Mouse (Mus musculus) spleen, postnatal 36 days (tissue): ENCODE data around the gene Auh.
A peak's percentile ranks its signal among the peaks of the same experiment; 100 is the strongest.

Source experiments
- DNase-seq, 2 experiments: peaks; one replicate each; pipeline ENCODE4 v3.0.0; 2022; ENCODE audit warnings: low spot score in 2 of 2, mixed read lengths in 1 of 2

Auh gene

DNA sequence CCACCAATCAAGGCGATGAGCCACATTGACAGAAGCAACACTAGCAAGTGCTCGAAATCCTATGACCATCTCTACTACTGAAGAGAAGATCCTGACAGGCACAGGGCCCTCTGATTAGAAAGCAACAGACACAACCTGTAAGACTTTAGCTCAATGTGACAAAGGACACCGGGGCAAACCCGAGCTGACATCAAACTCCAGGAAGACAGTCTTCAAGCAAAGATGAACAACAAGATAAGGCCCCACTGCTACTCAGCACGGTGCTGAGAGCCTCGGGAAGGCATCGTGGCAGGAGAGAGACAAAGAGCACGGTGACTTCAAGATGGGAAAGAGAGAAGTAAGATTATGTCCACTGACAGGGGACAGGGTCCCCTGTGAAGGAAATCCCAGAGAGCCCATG, 7.5 kb downstream of the Auh start:
- DNase-seq: no peak

DNA sequence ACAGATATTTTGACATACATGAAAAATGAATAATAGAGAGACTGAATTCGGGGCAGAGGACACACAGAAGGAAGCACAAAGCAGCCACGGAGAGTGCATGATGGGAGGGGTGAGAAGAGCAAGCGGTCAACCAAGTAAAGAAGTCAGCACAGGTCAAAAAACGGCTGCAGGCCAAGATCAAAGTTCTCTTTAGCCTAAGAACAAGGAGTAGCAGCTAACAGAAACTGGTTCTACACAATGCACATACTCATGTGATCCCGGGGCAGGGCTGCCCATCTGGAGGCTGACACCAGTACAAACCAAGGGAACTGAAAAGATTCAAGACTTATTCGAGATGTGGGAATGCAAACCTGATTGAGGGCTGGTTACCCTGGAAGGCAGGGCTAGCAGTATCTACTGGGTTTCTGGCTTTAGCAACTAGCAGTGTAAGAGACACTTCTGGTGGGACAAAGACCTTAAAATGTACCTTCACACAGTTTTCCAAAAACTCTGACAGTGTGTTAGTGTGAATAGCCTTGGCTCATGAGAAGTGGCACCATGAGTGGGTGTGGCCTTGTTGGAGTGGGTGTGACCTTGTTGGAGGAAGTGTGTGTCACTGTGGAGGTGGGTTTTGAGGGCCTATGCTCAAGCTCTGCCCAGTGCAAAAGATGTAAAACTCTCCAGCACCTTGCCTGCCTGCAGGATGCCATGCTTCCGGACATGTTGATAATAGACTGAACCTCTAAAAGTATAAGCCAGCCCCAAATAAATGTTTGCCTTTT, 8.2 kb downstream of the Auh start:
- DNase-seq: no peak

DNA sequence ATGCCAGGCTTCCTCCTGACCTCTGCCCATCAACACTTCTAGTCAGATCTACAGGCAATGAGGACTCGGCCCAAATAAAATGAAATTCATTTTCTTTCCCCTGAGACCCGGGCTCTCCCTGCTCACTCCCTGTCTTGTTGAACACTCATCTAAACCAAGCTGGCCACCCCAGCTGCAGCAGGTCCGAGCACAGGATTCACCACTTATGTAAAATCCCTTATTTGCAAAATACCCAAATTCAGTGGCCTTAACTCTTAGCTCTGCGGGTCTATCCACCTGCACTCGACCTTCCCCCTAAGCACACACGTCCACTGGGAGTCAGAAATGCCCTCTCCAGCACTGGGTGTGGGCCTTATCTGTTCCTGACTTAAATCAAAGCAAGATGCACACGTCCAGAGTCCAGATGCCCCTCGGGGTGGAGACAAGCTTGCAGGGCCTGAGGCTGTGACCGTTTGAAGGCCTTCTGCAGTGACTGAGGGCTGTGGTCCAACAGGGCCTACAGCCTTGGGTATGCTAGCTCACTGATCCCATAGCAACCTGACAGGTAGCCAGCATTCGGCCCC, 9.6 kb downstream of the Auh start:
- DNase-seq: no peak

DNA sequence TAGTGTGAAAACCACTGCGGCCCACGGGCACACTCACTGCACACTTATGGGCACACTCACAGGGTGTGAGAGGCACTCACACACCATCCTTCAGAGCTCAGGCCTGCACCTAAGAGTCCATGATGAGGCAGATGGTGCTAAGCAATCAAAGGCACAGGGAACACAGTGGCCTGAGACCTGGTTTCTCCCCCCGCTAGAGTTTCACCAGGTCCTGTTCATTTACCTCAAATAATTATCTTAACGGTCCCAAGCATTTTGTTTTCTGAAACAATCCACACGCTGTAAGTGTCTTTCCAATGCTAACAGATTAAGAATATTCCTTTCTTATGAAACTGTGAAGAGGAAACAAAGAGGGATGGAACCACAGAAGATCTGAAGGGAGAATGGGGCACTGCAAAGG, 11.1 kb downstream of the Auh start:
- no peak for DNase-seq

DNA sequence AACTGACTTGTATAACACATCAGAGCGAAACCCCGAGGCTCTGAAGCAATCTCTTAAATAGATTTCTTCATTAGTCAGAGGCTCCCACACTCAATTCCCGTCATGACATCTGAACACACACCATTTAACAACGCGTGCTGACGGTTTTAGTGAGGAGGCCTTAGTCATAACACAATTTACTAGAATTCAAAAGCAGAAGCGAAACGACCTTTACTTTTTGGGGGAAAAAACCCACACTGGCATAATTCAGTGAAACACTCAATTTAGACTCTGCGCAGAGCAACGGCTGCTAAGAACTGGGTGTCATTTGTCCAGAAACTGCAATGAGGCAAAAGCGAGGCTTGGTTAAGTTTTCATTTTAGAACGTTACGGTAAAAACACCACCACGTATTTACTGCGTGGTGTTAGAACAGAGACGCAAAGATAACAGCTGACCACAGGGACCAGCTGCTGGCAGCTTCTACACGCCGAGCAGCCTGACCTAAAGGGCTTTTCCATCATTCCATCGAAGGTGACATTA, 14.8 kb downstream of the Auh start:
- peak; percentile 24 to 36 for DNase-seq

DNA sequence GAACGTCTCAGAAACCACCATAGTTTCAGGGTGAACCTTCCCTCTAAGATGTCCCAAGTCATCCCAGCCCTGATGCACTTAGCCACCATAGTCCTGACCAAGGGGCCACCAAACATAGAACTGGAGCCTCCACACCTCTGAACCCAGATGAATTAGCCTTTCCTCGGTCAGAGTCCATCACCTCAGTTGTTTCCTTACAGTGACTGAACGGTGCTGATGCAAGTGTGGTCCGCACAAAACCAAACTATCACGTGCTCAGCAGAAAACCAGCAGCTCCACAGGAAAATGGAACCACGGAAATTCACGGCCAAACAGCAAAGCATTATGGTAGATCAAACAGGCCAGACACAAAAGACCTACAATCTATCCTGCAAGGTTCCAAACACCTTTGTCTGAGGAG, 15.6 kb downstream of the Auh start:
- DNase-seq: no peak

DNA sequence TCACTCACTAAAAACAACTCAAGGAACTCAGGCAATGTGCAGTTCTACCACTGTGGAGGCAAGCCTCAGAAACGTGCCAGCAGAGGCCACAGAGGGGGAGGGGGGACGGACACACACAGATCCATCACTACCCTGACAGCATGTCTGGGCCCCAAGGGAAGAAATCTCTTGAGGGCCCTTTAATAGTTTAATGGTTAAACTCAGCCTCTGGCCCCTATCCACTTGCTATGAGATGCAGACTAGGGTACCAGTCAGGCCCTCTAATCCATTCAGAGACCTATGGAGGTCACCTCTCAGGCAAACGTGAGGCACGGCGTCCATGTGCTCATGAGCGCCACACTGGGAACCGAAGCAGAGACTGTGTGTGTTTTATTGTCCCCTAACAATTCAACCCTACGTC, 17.0 kb downstream of the Auh start:
- DNase-seq: no peak

DNA sequence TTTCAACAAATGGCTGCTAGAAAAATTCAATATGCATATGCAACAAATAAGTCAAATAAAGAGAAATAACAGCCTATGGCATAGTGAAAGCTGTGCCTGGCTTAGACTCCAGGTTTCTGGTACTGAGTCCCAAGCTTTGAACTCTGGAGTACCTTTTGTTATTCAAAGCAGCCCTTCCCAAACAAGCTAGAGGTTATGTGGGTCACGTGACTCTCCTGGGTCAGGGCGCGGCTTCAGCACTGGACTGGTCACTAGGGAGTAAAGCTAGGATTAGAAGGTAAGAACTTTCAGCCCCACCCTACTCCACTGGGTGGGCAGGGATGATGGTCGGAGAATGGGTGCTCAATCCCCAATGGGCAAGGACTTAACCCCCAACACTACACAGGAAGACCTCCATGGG, 18.2 kb downstream of the Auh start:
- DNase-seq: no peak

DNA sequence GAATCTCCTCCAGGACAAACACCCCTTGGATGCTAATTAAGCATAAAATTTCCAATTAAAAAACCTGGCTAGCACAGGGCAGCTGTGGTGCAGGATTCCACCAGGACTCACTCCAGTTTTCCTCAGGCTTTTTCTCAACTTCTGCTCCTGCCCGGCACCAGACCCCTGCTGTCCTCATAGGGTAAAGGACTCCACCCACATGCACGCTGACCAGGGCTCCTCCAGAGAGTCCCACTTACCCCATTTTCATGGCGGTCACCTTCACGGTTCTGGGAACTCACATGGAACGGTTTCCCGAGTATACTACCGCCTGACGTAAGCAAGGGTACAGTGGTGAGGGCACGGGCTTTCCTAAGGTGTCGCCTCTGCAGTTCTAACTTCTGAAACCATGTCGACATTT, 23.2 kb downstream of the Auh start:
- no peak for DNase-seq

DNA sequence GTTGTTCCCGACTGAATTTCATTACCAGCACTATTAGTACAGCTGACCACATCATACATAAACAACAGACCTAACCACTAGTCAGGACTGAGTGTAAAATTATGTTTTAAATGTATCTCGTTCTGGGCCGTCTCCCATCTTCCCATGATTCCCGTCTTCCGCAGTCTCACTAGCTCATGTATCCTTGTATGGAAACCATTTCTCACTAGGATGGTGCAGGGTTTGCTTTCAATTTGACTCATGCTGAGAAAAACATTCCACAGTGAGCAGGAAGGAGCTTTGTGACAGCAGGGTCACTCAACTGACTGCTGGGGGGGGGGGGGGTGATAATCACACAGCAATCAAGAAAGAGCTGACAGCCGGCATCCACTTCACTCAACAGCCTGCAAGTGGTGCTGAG, 25.3 kb downstream of the Auh start:
- no peak for DNase-seq

DNA sequence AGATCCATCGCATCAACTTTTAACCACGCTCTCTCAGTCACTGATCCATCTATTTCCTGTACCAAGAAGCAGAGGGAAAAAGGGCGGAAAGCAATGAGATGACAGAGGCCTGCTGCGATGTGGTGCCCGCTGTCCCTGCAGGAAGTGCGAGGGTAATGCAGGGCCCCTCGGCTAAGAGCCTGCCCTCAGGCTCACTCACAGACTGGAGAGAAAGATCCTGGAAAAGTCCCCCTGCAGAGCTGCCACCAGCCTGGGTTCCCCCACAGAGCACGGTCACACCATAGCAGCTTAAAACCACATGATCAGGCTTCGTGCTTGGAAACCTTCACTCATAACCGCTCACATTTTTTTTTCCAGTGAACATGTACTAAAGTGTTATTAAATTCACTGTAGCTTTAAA, 25.7 kb downstream of the Auh start:
- DNase-seq: no peak

DNA sequence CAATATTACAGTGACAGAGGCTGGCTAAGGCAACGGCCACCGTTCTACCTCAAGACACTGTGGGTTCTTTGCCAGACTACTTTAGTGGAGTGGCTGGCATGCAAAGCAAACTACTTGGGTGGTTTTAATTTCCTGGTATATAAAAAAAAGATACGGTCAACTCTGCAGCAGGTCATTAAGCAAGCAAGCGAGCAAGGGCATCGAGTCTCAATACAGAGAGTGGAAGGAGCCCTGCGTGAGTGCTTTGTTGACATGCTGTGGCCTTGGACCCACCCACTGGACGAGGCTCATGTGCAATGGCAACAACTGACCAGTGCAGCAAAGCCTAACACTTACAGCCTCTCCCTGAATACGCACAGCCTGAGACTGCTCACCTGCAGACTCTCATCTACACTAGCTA, 27.0 kb downstream of the Auh start:
- no peak for DNase-seq

DNA sequence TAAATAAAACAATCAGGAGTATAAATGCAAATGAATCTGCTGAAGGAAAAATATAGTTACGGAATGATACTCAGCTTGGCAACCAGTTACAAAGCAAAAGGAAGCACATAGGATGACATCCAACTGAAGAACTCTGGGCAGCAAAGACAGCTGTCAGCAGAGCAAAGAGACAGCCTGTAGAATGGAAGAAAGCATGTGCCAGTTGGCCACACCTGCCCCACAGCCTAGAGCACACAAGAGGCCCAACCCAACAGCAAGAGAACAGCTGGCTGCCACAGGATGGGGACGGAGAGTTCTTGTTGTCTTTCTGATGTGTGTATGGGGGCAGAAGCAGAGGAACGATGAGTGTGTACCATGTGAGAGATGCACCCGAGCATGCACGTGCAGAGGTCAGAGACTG, 29.8 kb downstream of the Auh start:
- no peak for DNase-seq

DNA sequence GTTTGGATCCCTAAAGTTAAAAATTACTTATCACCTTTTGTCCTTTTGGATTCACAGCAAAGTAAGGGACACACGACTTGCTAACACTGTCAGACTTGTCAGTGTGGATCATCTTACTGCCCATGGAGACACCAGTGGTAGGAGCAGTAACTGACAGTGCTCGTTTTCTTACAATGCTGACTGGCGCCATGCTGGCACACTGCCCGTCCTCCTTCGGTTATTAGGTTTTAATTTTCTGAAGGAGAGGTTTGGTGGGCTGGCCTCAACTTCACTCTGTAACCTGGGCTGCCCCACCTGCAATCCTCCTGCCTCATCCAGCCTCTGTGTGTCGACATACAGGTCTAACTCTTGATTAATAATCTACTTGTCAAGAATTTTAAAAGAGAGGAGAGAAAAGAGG, 31.7 kb downstream of the Auh start:
- no peak for DNase-seq

DNA sequence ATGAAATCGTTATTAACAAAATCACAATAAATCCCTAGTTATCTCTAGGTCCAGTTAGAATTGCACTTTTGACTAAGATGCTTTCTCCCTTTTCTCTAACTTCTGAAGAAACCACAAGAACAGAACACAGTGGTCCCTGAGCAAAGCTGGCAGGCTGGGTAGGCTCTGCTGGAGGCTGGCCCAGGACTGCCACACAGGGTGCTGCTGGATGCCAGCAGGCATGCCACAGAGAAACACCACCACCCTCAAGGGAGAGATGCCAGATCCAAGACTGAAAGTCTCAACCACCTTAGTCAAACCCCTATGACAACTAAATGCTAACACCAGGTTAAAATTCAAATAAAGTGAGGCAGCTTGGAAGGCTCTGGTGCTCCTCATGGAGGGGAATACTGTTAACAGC, 36.7 kb downstream of the Auh start:
- no peak for DNase-seq

DNA sequence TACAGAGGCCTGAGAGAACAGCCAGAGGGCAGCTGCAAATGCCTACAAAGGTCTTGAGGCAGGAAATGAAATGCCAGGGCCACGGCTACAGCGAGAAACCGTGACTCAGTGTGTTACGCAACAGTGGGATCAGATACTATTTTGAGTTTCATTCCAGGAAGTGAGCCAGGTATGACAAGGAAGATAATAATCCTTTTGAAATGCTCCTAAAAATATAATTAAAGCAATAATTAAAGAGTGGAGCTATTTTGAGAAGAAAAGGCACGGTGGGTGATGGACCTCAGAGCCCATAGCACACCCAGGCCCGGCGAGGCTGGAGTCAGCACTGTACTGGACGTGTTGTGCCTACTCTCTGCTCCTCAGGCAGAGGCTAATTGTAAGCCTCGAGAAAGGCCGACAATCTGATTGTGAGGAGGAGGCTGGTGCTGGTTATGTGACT, 37.4 kb downstream of the Auh start:
- DNase-seq: no peak

DNA sequence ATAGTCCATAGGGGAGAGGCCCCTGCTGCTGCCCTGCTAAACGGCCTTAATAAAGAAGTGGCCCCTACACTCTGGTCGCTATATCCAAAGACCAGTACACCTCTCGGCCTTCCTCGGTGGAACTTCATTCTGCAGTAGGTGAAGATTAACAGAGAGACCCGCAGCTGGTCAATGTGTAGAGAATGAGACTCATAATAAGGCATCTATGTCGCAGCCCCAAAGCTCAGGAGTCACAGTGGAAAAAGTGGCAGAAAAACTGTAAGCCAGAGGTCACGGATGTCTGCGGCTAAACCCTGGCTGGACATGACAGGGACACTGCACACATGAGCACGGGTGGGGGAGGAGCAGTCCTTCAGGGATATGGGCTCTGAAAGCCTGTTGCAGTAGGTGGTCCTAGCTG, 39.2 kb downstream of the Auh start:
- DNase-seq: no peak

DNA sequence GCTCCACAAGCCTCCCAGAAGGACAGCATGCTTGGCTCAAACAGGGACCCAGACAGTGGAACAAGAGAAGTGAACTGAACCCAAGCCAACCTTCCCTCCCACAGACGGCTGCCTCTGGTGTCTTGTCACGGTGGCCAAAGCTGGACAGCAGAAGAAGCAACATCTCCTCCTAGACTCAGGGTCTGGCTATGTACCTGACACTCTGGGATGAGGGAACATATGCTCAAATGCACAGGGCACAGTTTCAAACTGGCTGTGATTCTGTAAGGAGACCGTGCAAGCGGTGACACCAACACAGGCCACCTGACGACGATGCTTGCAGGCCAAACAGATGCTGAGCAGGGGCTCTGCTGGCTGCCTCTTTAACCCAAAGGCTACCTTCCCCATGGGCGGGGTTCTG, 42.7 kb downstream of the Auh start:
- DNase-seq: no peak

DNA sequence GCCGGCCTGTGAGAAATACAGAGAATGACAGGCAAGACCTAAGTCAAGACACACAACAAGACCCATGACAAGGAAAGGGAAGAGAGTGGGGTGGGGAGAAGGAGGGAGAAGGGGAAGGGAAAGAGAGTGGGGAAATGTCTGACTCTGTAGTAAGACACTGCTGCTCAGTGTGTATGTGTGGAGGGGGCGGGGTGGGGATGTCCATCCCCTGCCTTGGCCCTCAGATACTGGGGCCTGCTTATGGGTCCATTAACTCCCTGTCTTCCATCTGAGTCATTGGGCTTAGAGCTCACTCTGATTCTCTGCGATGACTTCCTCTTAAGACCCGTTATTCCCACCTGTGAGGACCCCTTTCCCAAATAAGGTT, 45.5 kb downstream of the Auh start:
- DNase-seq: no peak

DNA sequence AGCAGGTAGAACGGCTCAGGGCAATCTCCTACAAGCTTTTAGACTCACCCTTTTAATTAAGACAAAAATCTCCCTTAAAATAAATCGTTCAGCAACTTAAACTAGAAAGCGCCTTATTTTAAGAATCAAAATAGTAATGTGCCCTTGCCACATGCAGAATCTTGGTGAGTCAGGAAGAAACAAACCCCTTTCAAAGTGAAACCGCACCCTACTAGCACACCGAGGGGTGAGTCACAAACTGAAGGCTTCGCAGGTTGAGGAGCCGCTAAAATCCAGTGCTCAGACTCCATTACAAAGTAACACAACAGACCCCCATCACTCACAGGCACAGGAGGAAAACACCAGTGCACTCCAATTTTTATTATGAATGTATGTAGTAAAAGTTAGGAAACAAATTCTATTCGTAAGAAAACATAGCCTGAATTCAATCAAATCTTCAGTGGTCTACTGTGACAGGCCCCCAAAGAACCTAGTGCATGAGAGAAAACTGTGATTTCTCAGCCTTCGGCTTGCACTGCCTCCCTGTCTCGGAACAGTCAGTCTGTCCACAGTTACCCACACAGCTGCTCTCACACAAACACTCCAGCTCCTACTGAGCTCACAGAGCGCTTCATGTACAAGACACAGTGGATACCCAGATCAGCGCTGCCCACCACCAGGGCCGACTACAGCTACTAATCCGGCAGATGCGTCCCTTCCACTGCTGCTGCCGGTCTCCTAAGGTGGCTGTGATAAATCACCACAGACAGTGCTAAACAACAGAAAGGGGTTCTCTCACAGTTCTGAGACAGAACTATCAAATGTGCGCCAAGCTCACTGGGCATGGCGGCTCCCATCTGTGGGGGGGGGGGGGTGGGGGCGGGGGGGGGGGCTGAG, 46.2 kb downstream of the Auh start:
- DNase-seq: no peak

DNA sequence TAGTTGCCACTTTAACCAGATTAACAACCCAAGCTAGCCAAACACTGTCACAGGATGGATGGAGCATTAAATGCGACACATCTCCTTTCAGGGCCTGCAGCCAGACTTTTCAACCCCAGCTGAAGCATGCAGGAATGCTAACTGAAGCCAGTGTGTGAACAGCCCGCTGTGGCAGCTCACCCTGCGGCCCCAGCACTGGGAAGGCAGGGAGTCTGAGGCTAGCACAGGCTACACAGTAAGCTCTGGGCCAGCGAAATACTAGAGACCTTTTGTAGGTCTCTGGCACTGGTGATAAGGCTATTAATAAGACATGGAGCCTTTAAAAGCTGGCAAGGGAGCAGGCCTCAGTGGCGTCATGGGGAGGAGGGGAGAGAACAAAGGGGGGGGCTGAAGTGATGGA, 49.1 kb downstream of the Auh start:
- DNase-seq: no peak

DNA sequence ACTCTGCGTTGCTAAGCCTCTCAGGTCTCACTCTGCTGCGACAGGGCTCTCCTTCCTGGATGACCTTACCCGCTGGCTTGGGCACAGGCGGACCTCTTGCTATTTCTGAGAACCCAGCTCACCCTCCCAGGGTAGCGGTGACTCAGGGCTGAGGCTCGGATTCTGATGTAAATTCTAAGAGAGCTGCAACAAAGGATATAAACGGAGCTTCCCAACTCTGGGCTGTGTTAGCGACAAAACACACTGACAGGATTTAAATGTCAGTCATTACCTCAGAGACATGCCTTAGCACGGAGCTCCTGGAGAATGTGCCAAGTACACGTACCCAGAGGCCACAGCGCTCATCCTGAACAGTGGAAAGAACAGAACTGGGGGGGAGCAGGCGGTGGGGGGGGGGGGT, 49.6 kb downstream of the Auh start:
- DNase-seq: no peak

DNA sequence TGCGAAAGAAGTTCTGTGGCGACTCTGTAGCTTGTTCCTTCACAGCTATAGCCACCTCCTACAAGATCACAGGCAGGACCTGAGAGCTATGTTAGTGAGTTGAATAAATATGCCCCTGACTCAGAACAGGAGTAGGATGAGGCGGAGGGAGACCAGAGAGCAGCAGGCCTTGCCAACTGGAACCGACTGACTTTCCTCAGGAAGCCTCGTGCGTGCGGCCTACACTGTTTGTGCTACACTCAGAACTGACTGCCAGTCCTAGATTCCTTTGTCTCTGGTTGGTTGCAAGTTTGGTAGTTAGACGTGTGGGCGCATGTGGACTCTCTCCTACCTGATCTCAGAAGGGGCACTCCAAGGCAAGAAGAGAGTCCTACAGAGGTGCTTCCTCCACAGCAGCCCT, 50.2 kb downstream of the Auh start:
- no peak for DNase-seq
